Comparison of ENCODE assay signal across 18 mouse cellular contexts in the genomic region with DNA sequence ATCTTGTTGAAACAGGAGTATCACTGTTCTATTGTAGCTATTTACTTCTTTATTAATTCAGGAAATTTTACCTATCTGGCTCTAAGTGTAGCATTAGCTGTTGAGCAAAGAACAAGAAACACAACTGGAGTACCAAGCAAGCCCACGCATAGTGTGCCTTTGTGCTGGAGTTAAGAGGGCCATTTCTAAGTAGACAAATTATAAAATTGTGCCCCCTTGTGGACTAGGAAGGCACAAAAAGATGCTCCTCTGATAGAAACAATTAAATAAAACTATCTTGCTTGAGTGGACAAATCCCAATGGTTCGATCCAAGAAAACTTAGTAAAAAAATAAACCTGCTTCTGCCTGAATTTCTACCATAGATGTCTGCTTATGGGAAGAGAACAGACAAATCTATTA.
DNase-seq lines count a peak whose midpoint lies in the region; ATAC-seq and TF ChIP-seq lines count a peak whose summit lies in the region.
"Had no signal": no experiment of that assay in that cellular context is flagged by ENCODE, and none has a peak within 500 bp of the region (broad histone marks: within the 10 kb centered on the region; RNA-seq: fewer than 3 reads in every experiment).

No protein-coding gene starts in this region.

- H3K4me3 ChIP-seq in forebrain, embryonic 12.5 days (replicated peaks), result no peak overlapping the region
- H3K4me3 ChIP-seq in forebrain, embryonic 16.5 days (replicated peaks; ENCODE audit: low read length), result no peak overlapping the region
- H3K4me3 ChIP-seq in layer of hippocampus, adult 2 months, result no peak overlapping the region
- H3K4me3 ChIP-seq in CH12.LX (replicated peaks in 1 of 3; ENCODE audit: low read depth in 2 of 3, low read length in 2 of 3, poor library complexity in 1 of 3), result no peak overlapping the region
- H3K4me3 ChIP-seq: embryonic facial prominence, embryonic 15.5 days; liver, embryonic 15.5 days; myocyte had no signal

- H3K36me3 ChIP-seq in forebrain, embryonic 12.5 days (replicated peaks), result no peaks in the 10 kb centered on the region
- H3K36me3 ChIP-seq in forebrain, embryonic 16.5 days (ENCODE audit: control insufficient read depth, insufficient read depth), result no peaks in the 10 kb centered on the region
- no peaks in the 10 kb centered on the region for H3K36me3 ChIP-seq in CH12.LX (replicated peaks in 1 of 2; ENCODE audit: control insufficient read depth in 1 of 2, insufficient read depth in 1 of 2, low read length in 1 of 2)
- H3K36me3 ChIP-seq: embryonic facial prominence, embryonic 15.5 days; liver, embryonic 15.5 days had no signal

- no peak for TF ChIP-seq EP300 in CH12.LX (IDR thresholded peaks at IDR 0.05; ENCODE audit: low read length)

- H3K4me1 ChIP-seq in forebrain, embryonic 12.5 days, result no peaks in the 10 kb centered on the region
- H3K4me1 ChIP-seq in forebrain, embryonic 16.5 days (replicated peaks; ENCODE audit: control insufficient read depth, insufficient read depth, low read length), result no peaks in the 10 kb centered on the region
- H3K4me1 ChIP-seq in CH12.LX (ENCODE audit: control insufficient read depth in 1 of 2, insufficient read depth in 2 of 2), result no peaks in the 10 kb centered on the region
- H3K4me1 ChIP-seq: embryonic facial prominence, embryonic 15.5 days; liver, embryonic 15.5 days had no signal

- peak; percentile 43 for TF ChIP-seq RAD21 in CH12.LX (IDR thresholded peaks at IDR 0.05; ENCODE audit: low read depth, low read length)

- dilution Hi-C loops in CH12.LX (cut with MboI; ENCODE audit: extremely low pct_ligation_motif_present, extremely low pct_unique_long_range_greater_than_20kb, low sequenced_read_pairs), result no loop called here

- H3K9ac ChIP-seq in forebrain, embryonic 12.5 days, result no peak overlapping the region
- H3K9ac ChIP-seq in forebrain, embryonic 16.5 days (replicated peaks; ENCODE audit: low read depth, low read length), result no peak overlapping the region
- H3K9ac ChIP-seq in CH12.LX (ENCODE audit: insufficient read depth, low read depth), result no peak overlapping the region
- H3K9ac ChIP-seq: embryonic facial prominence, embryonic 15.5 days; liver, embryonic 15.5 days had no signal

- 59% methylated on average over 2 of the region's 2 CpGs for WGBS in forebrain, embryonic 12.5 days
- 65% methylated on average over 2 of the region's 2 CpGs for WGBS in forebrain, embryonic 16.5 days

- H3K27me3 ChIP-seq in forebrain, embryonic 12.5 days, result no peaks in the 10 kb centered on the region
- H3K27me3 ChIP-seq in forebrain, embryonic 16.5 days (replicated peaks; ENCODE audit: control insufficient read depth, insufficient read depth, low read length), result no peaks in the 10 kb centered on the region
- no peaks in the 10 kb centered on the region for H3K27me3 ChIP-seq in CH12.LX (replicated peaks)
- H3K27me3 ChIP-seq: embryonic facial prominence, embryonic 15.5 days; liver, embryonic 15.5 days had no signal

- TF ChIP-seq CTCF in layer of hippocampus, adult 2 months (conservative IDR thresholded peaks at IDR 0.05), result peak; percentile 70
- peak in 1 of 2 experiments; percentile 49; a peak in 2 of 4 replicates for TF ChIP-seq CTCF in CH12.LX (conservative IDR thresholded peaks at IDR 0.05 in 1 of 2, IDR thresholded peaks at IDR 0.05 in 1 of 2; ENCODE audit: low read depth in 2 of 2, low read length in 2 of 2)
- no peak for TF ChIP-seq CTCF in brain, embryonic 14.5 days (IDR thresholded peaks at IDR 0.05; ENCODE audit: borderline replicate concordance, extremely low read depth, insufficient read depth, insufficient read length)

- peak; percentile 53; the same call in 1 of the 2 replicates for ATAC-seq in forebrain, embryonic 12.5 days (ENCODE audit: low FRiP score)
- ATAC-seq in forebrain, embryonic 16.5 days, result no peak
- no peak for ATAC-seq in monocyte, adult 5-6 weeks (replicated peaks; ENCODE audit: insufficient number of reproducible peaks, low FRiP score, low TSS enrichment, poor library complexity, severe bottlenecking)
- ATAC-seq: intestine, embryonic 16.5 days had no signal

- H3K9me3 ChIP-seq in forebrain, embryonic 12.5 days, result no peaks in the 10 kb centered on the region
- H3K9me3 ChIP-seq in forebrain, embryonic 16.5 days (ENCODE audit: control insufficient read depth, low read length), result no peaks in the 10 kb centered on the region
- no peaks in the 10 kb centered on the region for H3K9me3 ChIP-seq in CH12.LX (replicated peaks; ENCODE audit: low read length)
- H3K9me3 ChIP-seq: embryonic facial prominence, embryonic 15.5 days; liver, embryonic 15.5 days had no signal

- H3K27ac ChIP-seq in forebrain, embryonic 12.5 days, result no peak overlapping the region
- H3K27ac ChIP-seq in forebrain, embryonic 16.5 days (ENCODE audit: low read length), result no peak overlapping the region
- no peak overlapping the region for H3K27ac ChIP-seq in layer of hippocampus, adult 2 months
- no peak overlapping the region for H3K27ac ChIP-seq in CH12.LX (ENCODE audit: insufficient read depth, low read depth)
- H3K27ac ChIP-seq: embryonic facial prominence, embryonic 15.5 days; liver, embryonic 15.5 days had no signal

- intact Hi-C loops in heart, postnatal 14 days (cut with DNase I), result no loop called here

- no peak overlapping the region for H3K4me2 ChIP-seq in forebrain, embryonic 12.5 days
- H3K4me2 ChIP-seq in forebrain, embryonic 16.5 days (ENCODE audit: low read length), result no peak overlapping the region
- no peak overlapping the region for H3K4me2 ChIP-seq in CH12.LX (ENCODE audit: insufficient read depth, low read depth, poor library complexity, severe bottlenecking)
- H3K4me2 ChIP-seq: embryonic facial prominence, embryonic 15.5 days; liver, embryonic 15.5 days had no signal

- in situ Hi-C loops in CH12.LX (cut with MboI; ENCODE audit: low pct_ligation_motif_present, low pct_unique_long_range_greater_than_20kb, low sequenced_read_pairs), result no loop called here

- peak in 1 of 2 experiments; percentile 28 for DNase-seq in layer of hippocampus, adult 2 months (ENCODE audit: low spot score in 2 of 2)
- DNase-seq in layer of hippocampus, postnatal 36 days, result no peak
- DNase-seq in CH12.LX (ENCODE audit: extremely low read depth), result peak; percentile 21
- DNase-seq in brain, embryonic 14.5 days (ENCODE audit: low read depth), result peak; percentile 34
- DNase-seq in heart, postnatal 14 days, result no peak
- DNase-seq: cerebellum, adult 8-10 months; heart, adult 11 months; heart, postnatal 36 days; left cerebral cortex, postnatal 4 days; lung, postnatal 4 days; right cerebral cortex, postnatal 25 days had no signal

- no peaks in the 10 kb centered on the region for H3K79me2 ChIP-seq in CH12.LX (replicated peaks; ENCODE audit: control insufficient read depth, extremely low read depth, insufficient read depth, poor library complexity, severe bottlenecking)

- no peak for TF ChIP-seq POLR2A in CH12.LX (IDR thresholded peaks at IDR 0.05; ENCODE audit: low read depth, low read length)
- TF ChIP-seq POLR2A in brain, embryonic 14.5 days (IDR thresholded peaks at IDR 0.05; ENCODE audit: borderline replicate concordance, extremely low read depth, insufficient read depth, insufficient read length, poor library complexity, severe bottlenecking), result no peak

TF ChIP-seq in CH12.LX, 34 proteins besides CTCF, POLR2A, EP300 and RAD21:
- TF ChIP-seq ZMIZ1 (IDR thresholded peaks at IDR 0.05; ENCODE audit: low read depth, low read length) (no peak), SMC3 (IDR thresholded peaks at IDR 0.05; ENCODE audit: low read depth, low read length) (peak; percentile 38)

Comparison
In these comparisons a context has a peak if more than half of its experiments do, and no peak if none do; other contexts are left out.
1. DNase-seq: peak in CH12.LX (single experiment) and brain, embryonic 14.5 days (single experiment); none in layer of hippocampus, postnatal 36 days (0 of 2) and heart, postnatal 14 days (0 of 2).